Mouse (Mus musculus) embryonic facial prominence, embryonic 10.5 days (tissue): Measurements from ENCODE around the gene Hist2h4. TPM values are rescaled to one million over a fixed set of nuclear protein-coding genes. Genes with fewer than 3 reads are reported as not detected.
"Not testable (repeated sequence)": the region's sequence is repeated elsewhere in the genome, so short reads cannot be mapped to it uniquely, and the experiment has no call there.

Source experiments
- DNase-seq: peaks from one replicate; pipeline ENCODE4 v3.0.0-alpha.2; 2017; ENCODE audit warnings: low spot score
- H3K27ac ChIP-seq: fragments of 300-500 bp; sonication (generic); replicated peaks from 2 replicates; pipeline ENCODE4 v1.5.1; 2016; ENCODE audit warnings: mild to moderate bottlenecking
- H3K27me3 ChIP-seq: fragments of 300-500 bp; sonication (generic); replicated peaks from 2 replicates; pipeline ENCODE4 v1.6.1; 2016; ENCODE audit warnings: low read depth, mild to moderate bottlenecking; ENCODE audit not compliant: poor library complexity, severe bottlenecking
- H3K36me3 ChIP-seq: fragments of 300-500 bp; sonication (generic); replicated peaks from 2 replicates; pipeline ENCODE4 v1.6.1; 2016; ENCODE audit warnings: mild to moderate bottlenecking, moderate library complexity
- H3K4me1 ChIP-seq: fragments of 300-500 bp; sonication (generic); 2 replicates; pipeline ENCODE4 v1.6.1; 2016
- H3K4me3 ChIP-seq: fragments of 300-500 bp; sonication (generic); 2 replicates; pipeline ENCODE4 v1.5.1; 2016; ENCODE audit warnings: mild to moderate bottlenecking, moderate library complexity
- H3K9me3 ChIP-seq: fragments of 300-500 bp; sonication (generic); 2 replicates; pipeline ENCODE4 v1.6.1; 2016; ENCODE audit warnings: mild to moderate bottlenecking
- WGBS: fragments of 180-500 bp; shearing (Covaris S2); methylation state at CpG from one replicate; pipeline ENCODE4 v1.1.7; 2016; 5-methylcytosine and 5-hydroxymethylcytosine counted together
- microRNA-seq: library from miRNA; unstranded; fragments of <30 nt; microRNA quantifications from one replicate; pipeline ENCODE4, GENCODE M21; 2017
- polyA plus RNA-seq: library from polyadenylated mRNA; unstranded; fragments of >200 nt; fragmentation: Nextera tagmentation; extraction: Ambion mirVana; gene quantifications from 2 replicates; pipeline ENCODE4 v1.2.1, GENCODE M21; 2016

Gene Hist2h4
- polyA plus RNA-seq, 1 experiment from 2014 or later, result 12.8 TPM

DNA sequence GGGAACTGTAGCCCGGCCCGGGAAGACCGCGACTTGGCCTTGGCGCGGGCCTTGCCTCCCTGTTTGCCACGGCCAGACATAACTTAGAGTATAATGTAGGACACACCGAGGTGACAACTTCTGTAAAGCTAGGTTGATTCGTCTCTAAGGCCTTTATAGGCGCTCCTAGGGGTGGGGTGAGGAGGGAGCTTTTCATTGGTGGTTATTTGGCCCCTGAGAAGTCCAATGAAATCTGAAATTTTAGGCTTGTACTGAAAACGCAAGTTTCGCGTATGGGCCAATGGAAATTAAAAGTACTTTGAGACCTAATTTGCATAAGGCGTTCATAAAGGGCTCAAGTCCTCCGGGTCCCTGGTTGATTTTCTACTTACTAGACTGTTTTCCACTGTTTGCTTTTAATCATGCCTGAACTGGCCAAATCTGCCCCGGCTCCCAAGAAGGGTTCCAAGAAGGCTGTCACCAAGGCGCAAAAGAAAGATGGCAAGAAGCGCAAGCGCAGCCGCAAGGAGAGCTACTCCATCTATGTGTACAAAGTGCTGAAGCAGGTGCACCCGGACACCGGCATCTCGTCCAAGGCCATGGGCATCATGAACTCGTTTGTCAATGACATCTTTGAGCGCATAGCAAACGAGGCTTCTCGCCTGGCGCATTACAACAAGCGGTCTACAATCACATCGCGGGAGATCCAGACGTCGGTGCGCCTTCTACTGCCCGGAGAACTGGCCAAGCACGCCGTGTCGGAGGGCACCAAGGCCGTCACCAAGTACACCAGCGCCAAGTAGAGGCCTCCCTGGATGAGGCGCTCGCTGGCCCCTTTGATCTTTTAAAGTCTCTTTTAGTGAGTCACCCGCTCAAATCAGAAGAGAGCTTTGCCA lies 42.1 kb downstream of the Hist2h4 start, which contains the start of the genes Hist2h2ac and Hist2h2be:
Gene Hist2h2ac, minus strand, starts transcription at position 116 of the 875 bp plus-strand sequence.
Gene Hist2h2be, plus strand, starts transcription at position 355 of the 875 bp plus-strand sequence.
- under 1% methylated on average over 43 of the region's 43 CpGs for WGBS
- Histone ChIP-seq H3K4me3 (peak within 1 kb of the TSS; percentile 70), H3K4me1 (peaks cover 47% of the 10 kb centered on the region), H3K27ac (peak within 1 kb of the TSS; percentile 97), H3K27me3 (no peaks in the 10 kb centered on the region; the same call in 1 of the 2 replicates), H3K36me3 (no peaks in the 10 kb centered on the region), H3K9me3 (no peaks in the 10 kb centered on the region)
- DNase-seq, result peak; percentile 87

DNA sequence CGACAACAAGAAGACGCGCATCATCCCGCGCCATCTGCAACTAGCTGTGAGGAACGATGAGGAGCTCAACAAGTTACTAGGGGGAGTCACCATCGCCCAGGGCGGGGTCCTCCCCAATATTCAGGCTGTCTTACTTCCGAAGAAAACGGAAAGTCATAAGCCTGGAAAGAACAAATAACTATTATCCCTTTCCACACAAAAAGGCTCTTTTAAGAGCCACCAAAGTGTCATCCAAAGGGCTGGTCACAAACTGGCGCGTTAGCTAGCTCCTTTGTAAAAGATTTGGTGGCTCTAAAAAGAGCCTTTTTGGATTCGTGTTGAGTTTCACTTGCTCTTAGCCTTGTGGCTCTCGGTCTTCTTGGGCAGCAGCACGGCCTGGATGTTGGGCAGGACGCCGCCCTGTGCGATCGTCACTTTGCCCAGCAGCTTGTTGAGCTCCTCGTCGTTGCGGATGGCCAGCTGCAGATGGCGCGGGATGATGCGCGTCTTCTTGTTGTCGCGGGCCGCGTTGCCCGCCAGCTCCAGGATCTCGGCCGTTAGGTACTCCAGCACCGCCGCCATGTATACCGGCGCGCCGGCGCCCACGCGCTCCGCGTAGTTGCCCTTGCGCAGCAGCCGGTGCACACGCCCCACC lies 42.9 kb downstream of the Hist2h4 start:
- not testable (repeated sequence) for H3K27me3 ChIP-seq, H3K9me3 ChIP-seq, H3K36me3 ChIP-seq
- peak overlapping the region; percentile 70 for H3K4me3 ChIP-seq
- peak overlapping the region; percentile 97 for H3K27ac ChIP-seq
- under 1% methylated on average over 40 of the region's 47 CpGs for WGBS
- DNase-seq, result peak; percentile 64
- H3K4me1 ChIP-seq, result peaks cover 46% of the 10 kb centered on the region

DNA sequence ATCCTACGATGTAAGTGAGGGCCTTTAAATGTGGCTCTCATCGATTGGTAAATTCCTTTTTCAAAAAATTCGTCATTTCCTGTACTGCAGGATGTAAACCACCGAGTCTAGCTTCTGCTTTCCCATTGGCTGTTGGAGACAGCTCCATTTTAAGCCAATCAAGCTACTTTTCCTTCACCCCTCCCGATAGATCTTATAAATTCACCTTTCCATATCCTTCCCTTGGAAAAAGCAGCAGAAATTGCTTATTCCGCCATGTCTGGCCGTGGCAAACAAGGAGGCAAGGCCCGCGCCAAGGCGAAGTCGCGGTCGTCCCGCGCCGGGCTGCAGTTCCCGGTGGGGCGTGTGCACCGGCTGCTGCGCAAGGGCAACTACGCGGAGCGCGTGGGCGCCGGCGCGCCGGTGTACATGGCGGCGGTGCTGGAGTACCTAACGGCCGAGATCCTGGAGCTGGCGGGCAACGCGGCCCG lies 43.4 kb downstream of the Hist2h4 start, which contains the start of the genes Bola1 and Hist2h2ab:
Gene Bola1, minus strand, starts transcription at position 49 of the 470 bp plus-strand sequence.
Gene Hist2h2ab, plus strand, starts transcription at position 205 of the 470 bp plus-strand sequence.
- peaks cover 43% of the 10 kb centered on the region for H3K4me1 ChIP-seq
- WGBS, result under 1% methylated on average over 37 of the region's 37 CpGs
- H3K36me3 ChIP-seq, result no peaks in the 10 kb centered on the region
- no peaks in the 10 kb centered on the region for H3K9me3 ChIP-seq
- peak; percentile 80 for DNase-seq
- H3K4me3 ChIP-seq, result peak within 1 kb of the TSS; percentile 70
- H3K27me3 ChIP-seq, result peaks cover 6% of the 10 kb centered on the region
- H3K27ac ChIP-seq, result peak within 1 kb of the TSS; percentile 97

DNA sequence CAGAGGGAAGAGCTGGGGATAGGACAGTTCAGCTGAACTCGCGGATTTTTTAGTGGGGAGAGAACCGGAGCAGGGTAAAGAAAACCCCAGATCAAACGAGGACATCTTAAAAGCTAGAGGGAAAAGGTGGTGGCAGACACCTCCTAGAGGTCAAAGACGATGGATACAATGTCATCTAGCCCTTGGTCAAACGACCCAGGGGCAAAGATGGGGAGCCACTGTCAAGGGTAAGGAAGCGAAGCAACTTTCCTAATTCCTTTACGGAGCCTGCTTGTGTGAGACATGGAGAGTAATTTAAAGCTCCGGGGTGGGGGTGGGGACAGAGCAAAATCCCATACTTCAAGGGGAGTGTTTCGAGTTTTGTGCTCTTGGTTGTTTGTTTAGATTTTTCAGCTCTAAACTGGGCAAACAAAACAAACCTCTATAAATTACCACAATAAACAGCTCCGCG lies 43.9 kb downstream of the Hist2h4 start:
- under 1% methylated on average over 12 of the region's 12 CpGs for WGBS
- Histone ChIP-seq H3K36me3 (no peaks in the 10 kb centered on the region), H3K27me3 (peaks cover 6% of the 10 kb centered on the region), H3K9me3 (no peaks in the 10 kb centered on the region), H3K27ac (peak overlapping the region; percentile 97), H3K4me3 (peak overlapping the region; percentile 70), H3K4me1 (peaks cover 43% of the 10 kb centered on the region)
- peak; percentile 59 for DNase-seq

Small RNA genes lying within 50 kb of the gene (microRNA-seq; reads per million reads assigned to microRNA genes)
- gene Gm44492, result 1.2 reads per million
- not detected for gene Gm47311
- gene Gm47313, result not detected

Other genes starting within 250 kb of the Hist2h4 start
- gene Vps45, start 204.8 kb downstream of the Hist2h4 start, polyA plus RNA-seq, result 22.4 and 26.5 TPM in 2 replicates
- 20.8 and 21.7 TPM in 2 replicates for gene Otud7b, start 158.8 kb downstream of the Hist2h4 start, polyA plus RNA-seq
- 8.0 and 12.5 TPM in 2 replicates for gene Mtmr11, start 101.3 kb downstream of the Hist2h4 start, polyA plus RNA-seq
- gene Sf3b4, start 91.0 kb downstream of the Hist2h4 start, polyA plus RNA-seq, result 299 and 302 TPM in 2 replicates
- gene Sv2a, start 82.2 kb downstream of the Hist2h4 start, polyA plus RNA-seq, result 3.0 and 3.9 TPM in 2 replicates
- 76.4 and 80.4 TPM in 2 replicates for gene Bola1, start 43.6 kb downstream of the Hist2h4 start, polyA plus RNA-seq
- gene Hist2h2ab, start 43.4 kb downstream of the Hist2h4 start, polyA plus RNA-seq, result 0.92 and 1.4 TPM in 2 replicates
- gene Hist2h2ac, start 42.4 kb downstream of the Hist2h4 start, polyA plus RNA-seq, result 11.7 and 12.5 TPM in 2 replicates
- gene Hist2h2be, start 42.2 kb downstream of the Hist2h4 start, polyA plus RNA-seq, result 6.4 and 7.8 TPM in 2 replicates
- gene Hist2h3c2, start 24.2 kb downstream of the Hist2h4 start, polyA plus RNA-seq, result 4.9 and 6.6 TPM in 2 replicates
- 26.6 and 32.1 TPM in 2 replicates for gene Hist2h2aa2, start 23.0 kb downstream of the Hist2h4 start, polyA plus RNA-seq
- 4.8 and 8.6 TPM in 2 replicates for gene Hist2h2aa1, start 17.8 kb downstream of the Hist2h4 start, polyA plus RNA-seq
- 0.52 and 0.81 TPM in 2 replicates for gene Hist2h3c1, start 16.6 kb downstream of the Hist2h4 start, polyA plus RNA-seq
- 44.4 and 48.2 TPM in 2 replicates for gene Hist2h3b, start 5.3 kb upstream of the Hist2h4 start, polyA plus RNA-seq
- gene Hist2h2bb, start 6.4 kb upstream of the Hist2h4 start, polyA plus RNA-seq, result 5.8 and 11.3 TPM in 2 replicates
- gene Fcgr1, start 30.7 kb upstream of the Hist2h4 start, polyA plus RNA-seq, result 1.0 and 1.3 TPM in 2 replicates
- gene BC107364, start 189.0 kb upstream of the Hist2h4 start, polyA plus RNA-seq, result not detected in 2 replicates